Mouse (Mus musculus): ENCODE results near the gene Tvp23a.

Tvp23a gene

DNA sequence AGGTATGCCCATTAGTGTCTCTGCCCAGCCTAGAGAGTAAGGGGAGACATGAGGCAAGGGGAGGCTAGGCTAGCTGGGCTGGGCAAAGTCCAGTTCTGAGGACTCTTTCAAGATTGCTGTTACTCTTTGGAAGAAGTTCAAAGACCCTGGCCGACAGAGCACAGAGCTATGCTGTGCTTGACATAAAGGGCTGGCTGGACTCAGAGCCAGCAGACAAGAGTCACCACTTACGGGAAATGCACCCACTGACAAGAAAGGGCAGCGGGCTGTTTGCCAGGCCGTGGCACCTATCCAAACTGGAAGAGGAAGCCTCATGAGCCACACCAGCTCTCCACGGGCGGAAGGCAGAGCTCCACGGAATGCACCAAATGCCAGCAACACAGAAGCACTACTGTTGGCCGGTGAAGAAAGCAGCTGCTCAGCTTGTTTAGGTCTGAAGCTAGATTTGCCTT, 5.3 kb upstream of the Tvp23a start:
- DNase-seq: peak; percentile 12 to 14

DNA sequence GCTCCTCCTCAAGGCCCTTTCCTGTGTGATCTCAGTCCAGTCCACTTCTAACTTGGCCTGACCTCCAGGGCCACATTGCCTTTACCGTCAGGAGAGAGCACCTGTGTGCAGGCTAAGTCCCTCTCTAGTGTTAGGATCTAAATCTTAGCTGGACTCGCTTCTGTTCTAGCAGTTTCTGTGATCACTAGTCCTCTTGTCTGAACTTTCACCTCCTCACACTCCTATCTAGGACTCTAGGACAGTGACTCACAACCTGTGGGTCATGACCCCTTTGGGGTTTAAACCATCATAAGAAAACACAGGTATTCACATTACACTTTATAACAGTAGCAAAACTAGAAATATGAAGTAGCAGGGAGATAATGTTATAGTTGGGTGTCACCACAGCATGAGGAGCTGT, 4.7 kb upstream of the Tvp23a start:
- no peak for DNase-seq

DNA sequence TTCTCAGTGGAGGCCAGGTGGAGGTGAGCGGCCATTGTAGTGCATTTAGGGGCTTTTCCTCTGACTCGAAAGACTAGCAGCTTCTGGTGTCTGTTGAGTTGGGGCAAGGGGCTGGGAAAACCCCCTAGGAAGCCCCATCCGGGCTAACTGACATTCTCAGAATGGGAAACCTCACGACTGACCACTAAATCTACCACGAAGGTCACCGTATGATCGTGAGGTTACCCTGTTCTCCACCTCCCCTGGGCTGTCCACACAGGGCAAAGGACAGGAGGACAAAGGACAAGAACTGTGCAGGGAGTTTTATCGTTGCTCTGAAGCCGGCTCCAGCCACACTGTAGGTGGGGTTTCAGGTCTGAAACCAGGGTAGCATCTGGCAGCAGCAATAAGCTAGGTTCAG, 1.8 kb upstream of the Tvp23a start:
- no peak for DNase-seq

DNA sequence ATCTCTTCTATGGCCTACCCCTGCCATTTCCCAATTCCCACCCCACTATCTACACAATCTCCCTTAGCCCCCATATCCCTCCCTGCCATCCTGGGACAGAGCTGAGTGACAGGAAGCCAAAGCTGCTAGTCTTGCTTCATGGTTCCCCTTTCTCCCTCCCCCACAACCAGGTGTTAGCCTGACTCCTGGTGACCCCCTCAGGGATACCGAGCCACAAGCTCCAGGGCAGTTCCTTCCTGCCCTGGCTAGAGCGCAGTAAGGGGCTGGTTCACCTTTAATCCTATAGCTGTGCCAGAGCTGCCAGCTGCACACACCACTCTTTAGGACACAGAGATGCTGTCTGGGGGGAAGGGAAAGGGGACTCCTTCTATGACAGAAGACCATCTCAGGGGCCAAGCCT, 619 bp upstream of the Tvp23a start:
- no peak for DNase-seq

DNA sequence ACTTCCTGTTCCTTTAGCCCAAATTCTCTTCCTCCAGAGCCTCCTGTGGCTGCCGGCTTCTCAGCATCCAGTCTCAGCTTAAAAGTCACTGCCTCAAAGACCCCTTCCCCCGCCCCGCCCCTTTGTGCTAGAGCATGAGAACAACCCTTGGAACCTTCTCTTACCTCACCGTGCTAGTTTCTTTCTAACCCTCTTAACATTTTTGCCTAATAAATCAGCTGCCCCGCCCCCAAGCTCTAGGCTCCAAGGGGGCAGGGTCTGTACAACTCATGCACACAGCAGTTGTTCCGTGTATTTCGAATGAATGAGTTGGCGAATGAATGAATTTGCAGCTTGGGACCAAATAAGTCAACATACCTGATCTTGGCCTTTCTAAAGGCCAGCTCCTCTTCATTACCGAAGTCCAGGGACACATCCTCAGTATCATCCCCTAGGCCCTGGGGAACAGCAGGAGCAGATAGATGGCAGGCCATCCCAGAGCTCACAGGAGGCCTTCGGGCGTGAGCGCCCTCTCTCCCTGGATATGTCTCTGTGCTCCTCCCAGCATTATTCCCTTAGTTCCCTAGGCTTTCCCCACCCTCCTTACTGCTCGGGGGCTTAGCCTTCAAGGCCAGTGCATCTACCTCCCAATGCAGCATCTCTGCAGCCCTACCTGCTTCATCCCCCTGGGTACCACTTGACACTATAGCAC, 444 bp downstream of the Tvp23a start:
- DNase-seq: no peak

DNA sequence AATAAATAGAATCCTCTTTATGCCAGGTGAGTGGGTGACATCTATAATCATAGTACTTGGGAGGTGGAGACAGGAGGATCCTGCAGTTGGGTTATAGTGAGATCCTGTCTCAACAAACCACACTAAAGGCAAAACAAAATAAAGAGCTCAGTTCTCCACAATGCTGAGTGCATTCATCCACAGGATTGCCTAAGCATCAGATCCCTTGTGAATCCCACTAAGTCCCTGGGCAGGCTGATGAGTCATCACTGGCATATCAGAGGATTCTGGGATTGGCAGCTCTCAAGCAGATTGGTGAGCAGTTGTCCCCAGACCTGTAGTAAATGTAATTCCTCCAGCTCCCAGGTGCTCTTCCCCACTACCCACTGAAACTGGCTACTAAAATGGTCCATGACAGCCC, 3.4 kb downstream of the Tvp23a start:
- no peak for DNase-seq

- DNase-seq: no peak
These were observed 5.4 kb downstream of the Tvp23a start for GRCm38 (mm10) chr16:10441761-10442160.

DNA sequence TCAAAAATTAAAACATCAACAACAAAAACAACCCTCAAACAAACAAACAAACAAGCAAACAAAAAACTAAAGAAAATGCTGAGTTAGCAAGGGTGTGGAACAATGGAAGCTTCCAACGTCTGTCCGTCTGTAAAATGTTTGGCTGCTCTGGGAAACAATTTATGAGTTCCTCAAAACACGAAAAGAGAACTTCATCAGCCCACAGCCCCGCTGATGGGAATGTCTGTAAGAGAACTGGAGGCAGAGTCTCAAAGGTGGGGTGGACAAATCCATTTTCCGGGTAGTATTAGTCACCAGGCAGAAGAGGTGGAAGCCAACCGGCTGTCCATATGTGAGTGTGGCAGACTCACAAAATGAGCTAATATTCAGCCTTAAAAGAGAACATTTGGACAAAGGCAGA, 5.8 kb downstream of the Tvp23a start:
- no peak for DNase-seq

GRCm38 (mm10) chr16:10438055-10438454, 9.1 kb downstream of the Tvp23a start:
- no peak for DNase-seq

GRCm38 (mm10) chr16:10436166-10436565, 11.0 kb downstream of the Tvp23a start:
- no peak for DNase-seq

GRCm38 (mm10) chr16:10433344-10433743, 13.8 kb downstream of the Tvp23a start:
- no peak for DNase-seq

DNA sequence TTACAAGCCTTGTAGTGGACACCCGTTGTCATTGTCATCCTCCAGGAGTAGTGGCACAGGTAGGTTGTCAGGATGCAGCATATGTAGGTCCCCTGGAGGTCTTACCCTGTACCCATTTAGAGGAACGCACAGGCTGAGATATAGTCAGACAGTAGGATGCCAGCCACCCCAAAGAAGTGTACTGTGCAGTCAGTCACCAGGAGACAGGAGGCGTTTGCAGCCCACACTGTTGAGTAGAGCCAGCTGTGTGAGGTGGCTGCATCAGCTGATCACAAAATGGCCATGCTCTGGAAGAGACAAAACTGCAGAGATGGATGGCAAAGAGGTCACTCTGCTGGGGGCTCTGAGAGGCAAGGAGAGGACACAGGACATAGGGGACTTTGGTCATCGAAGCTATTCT, 14.8 kb downstream of the Tvp23a start:
- no peak for DNase-seq

- no peak for DNase-seq
These were observed 15.3 kb downstream of the Tvp23a start for GRCm38 (mm10) chr16:10431911-10432310.

DNA sequence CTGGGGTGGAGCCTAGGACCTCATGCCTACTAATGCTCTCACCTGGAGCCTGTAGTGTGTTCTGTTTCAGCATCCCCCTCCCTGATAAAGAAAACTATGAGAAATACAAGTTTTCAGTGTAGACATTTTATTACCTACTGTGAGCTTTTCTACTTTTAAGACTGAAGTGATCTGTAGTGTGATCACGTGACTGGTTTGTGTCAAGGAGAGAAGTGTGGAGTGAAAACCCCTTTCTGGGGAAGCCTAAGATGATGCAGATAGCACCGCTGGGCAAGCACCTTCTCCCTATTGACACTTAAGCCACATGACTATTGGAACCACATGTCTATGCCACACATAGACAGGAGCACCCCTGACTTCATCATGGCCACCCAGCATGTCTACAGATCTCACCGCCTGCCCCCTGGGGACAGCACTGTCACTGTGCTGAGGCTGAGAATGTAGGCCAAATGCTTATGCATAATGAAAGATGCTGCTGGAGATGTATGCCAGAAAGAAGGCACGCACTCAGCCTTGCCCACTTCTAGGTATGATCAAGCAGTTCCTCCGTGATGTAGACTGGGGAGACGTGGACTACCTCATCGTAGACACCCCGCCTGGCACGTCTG, 26.6 kb downstream of the Tvp23a start:
- no peak for DNase-seq

DNA sequence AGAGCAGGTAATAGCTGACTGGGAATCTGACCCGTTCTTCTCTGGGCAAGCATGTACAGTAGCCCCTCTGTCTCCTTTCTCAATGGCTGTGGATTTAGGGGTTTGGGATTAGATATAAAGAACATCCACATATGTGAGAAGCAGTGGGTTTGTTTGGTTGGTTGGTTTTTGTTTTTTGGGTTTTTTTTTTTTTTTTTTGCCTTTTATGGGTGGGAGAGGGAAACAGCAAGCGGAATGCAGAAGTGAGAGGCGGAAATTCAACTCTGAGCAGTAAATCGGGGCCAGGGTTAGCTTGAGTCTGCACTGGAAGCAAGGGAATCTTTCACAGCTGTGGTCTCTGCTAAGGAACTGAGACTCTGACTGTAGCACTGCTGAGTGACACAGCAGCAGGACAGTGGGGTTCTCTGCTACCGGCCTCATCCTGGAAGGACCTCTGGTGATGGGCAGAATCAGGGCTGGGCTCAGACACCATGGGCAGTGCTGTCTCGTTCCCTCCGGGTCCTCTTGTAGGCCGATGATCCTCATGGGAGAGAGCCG, 29.4 kb downstream of the Tvp23a start:
- no peak for DNase-seq

- DNase-seq: peak in 1 of 2 experiments; percentile 23
These were observed 30.3 kb downstream of the Tvp23a start for GRCm38 (mm10) chr16:10416866-10417265.

DNA sequence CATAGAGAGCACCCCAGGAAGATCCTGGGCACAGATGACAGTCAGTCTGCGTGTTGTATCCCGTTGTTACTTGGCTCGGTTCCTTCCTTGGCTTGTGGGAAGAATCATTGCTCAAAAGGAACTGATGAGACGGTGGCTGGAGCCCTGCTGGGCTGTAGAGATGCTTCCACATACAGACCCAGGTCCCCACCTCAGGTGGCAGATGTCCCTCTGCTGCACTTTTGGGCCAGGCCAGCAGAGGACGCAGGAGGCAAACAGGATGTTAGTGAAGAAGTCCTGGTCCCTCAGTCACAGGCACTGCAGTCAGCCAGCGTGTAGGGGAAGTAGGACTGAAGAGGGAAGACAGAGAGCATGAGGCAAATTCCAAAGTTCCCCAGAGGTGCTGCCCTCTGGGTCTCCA, 31.2 kb downstream of the Tvp23a start:
- peak in 1 of 2 experiments; percentile 23 for DNase-seq

DNA sequence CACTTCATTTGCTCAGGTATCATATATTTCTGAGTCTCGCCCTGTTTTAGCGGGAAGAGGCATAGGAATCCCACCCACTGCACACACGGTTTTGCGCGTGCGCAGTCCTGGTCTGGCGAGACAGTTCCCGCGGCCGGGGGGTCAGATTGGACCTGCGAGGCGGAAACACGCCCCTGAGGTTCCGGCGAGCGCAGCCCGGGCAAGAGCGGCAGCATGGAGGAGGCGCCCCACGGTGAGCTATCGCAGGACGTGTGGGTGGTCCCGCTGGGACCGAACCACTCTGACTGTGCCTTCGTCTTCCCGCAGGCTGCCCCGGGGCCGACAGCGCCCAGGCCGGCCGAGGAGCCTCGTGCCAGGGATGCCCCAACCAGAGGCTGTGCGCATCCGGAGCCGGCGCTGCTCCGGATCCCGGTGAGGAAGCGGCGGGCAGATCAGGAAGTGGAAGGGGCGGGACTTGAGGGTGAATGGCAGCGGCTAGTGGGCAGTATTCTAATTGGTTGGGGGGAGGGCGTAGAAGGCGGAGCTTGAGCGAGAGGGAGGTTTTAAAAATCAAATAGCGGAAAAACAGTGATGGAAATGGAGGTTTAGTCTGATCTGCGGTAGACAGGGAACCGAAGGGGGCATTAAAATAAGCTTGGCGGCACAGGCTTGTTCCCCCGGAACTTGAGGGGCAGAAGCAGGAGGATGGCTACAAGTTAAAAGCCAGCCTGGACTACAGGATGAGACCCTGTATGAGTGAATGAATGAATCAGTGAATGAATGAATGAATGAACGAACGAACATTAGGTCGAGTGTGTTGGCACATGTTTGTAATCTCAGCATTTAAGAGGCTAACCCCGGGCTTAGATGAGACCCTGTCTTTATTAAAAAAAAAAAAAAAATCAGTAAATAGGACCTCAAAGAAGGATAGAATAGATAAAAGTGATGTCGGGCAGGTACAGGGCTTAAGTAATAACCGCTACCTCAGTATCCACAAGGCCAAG, 35.1 kb downstream of the Tvp23a start, which contains the start of gene Nubp1:
Gene Nubp1 (plus strand): TSS at position 185 of the 983 bp plus-strand sequence.
- DNase-seq: peak; percentile 89 to 90

GRCm38 (mm10) chr16:10399160-10399559, 48.0 kb downstream of the Tvp23a start:
- DNase-seq: peak; percentile 77 to 84

DNA sequence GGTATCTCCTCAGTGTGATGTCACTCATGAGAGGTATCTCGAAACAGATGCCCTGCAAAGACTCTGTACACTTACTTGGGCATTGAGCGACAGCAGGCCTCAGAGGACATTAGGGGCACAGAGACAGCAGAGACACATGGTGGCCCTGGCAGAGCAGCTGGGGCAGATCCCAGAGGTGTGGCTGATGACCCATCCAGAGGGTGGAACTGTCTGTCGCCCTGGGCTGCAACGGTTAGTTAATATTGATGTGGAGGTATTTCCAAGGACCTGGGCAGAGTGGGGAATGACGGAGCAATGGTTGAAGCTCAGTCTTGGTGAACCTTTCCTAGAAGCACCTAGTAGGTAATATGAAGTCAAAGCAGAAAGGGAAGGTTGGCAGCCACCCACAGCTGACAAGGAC, 48.4 kb downstream of the Tvp23a start:
- no peak for DNase-seq

GRCm38 (mm10) chr16:10394699-10395540, 52.2 kb downstream of the Tvp23a start, which contains the start of gene Tekt5:
Tekt5 (minus strand) TSS chr16:10395490.
- DNase-seq: peak; percentile 35 to 39

GRCm38 (mm10) chr16:10392587-10392986, 54.6 kb downstream of the Tvp23a start:
- DNase-seq: peak; percentile 11 to 50
